Mouse (Mus musculus) liver, postnatal 0 days (tissue): ENCODE measurements around the gene Nps. TPM values are rescaled to one million over a fixed set of nuclear protein-coding genes. Genes with fewer than 3 reads are reported as not detected.

Source experiments
- ATAC-seq: fragments of 200-750 bp; cut with Nextera tagmentation; 2 replicates; pipeline ENCODE4 v1.8.0; 2017; ENCODE audit warnings: mild to moderate bottlenecking, moderate library complexity
- DNase-seq: peaks from one replicate; pipeline ENCODE4 v3.0.0-alpha.2; 2016
- H3K27ac ChIP-seq: fragments of 300-500 bp; sonication (generic); 2 replicates; pipeline ENCODE4 v1.5.1; 2014; ENCODE audit warnings: antibody characterized with exemption, moderate library complexity, mild to moderate bottlenecking, low read depth
- H3K27me3 ChIP-seq: fragments of 300-500 bp; sonication (generic); 2 replicates; pipeline ENCODE4 v1.6.1; 2014; ENCODE audit warnings: low read length, control low read depth, mixed read lengths; ENCODE audit not compliant: insufficient read depth
- H3K36me3 ChIP-seq: fragments of 300-500 bp; sonication (generic); replicated peaks from 2 replicates; pipeline ENCODE4 v1.6.1; 2014; ENCODE audit warnings: mild to moderate bottlenecking, control low read depth, low read length, moderate library complexity, mixed read lengths; ENCODE audit not compliant: insufficient read depth
- H3K4me1 ChIP-seq: fragments of 300-500 bp; sonication (generic); 2 replicates; pipeline ENCODE4 v1.6.1; 2014; ENCODE audit warnings: antibody characterized with exemption, mild to moderate bottlenecking, control low read depth; ENCODE audit not compliant: insufficient read depth
- H3K4me2 ChIP-seq: fragments of 300-500 bp; sonication (generic); 2 replicates; pipeline ENCODE4 v1.6.1; 2014; ENCODE audit warnings: low read depth, mild to moderate bottlenecking, low read length, moderate library complexity, mixed read lengths
- H3K4me3 ChIP-seq: fragments of 300-500 bp; sonication (generic); 2 replicates; pipeline ENCODE4 v1.5.1; 2014; ENCODE audit warnings: low read depth, low read length
- H3K9ac ChIP-seq: fragments of 300-500 bp; sonication (generic); replicated peaks from 2 replicates; pipeline ENCODE4 v1.6.1; 2014; ENCODE audit warnings: mild to moderate bottlenecking, moderate library complexity
- H3K9me3 ChIP-seq: fragments of 300-500 bp; sonication (generic); 2 replicates; pipeline ENCODE4 v1.6.1; 2016; ENCODE audit warnings: mild to moderate bottlenecking, control low read depth, low read length, mixed read lengths
- CTCF ChIP-seq: sonication (generic); IDR thresholded peaks from 2 replicates; pipeline ENCODE4 v1.5.1; 2016; ENCODE audit warnings: antibody characterized with exemption, low read depth
- EP300 ChIP-seq: IDR thresholded peaks from 2 replicates; pipeline ENCODE4 v1.6.1; 2016; ENCODE audit warnings: antibody characterized with exemption, low read depth, mild to moderate bottlenecking
- WGBS: fragments of 180-500 bp; shearing (Covaris S2); extraction: QIAGEN DNeasy Blood & Tissue Kit; methylation state at CpG from one replicate; pipeline ENCODE4 v1.1.7; 2014; ENCODE audit not compliant: insufficient replicate concordance; 5-methylcytosine and 5-hydroxymethylcytosine counted together
- polyA plus RNA-seq: library from polyadenylated mRNA; unstranded; fragments of >200 nt; fragmentation: Nextera tagmentation; extraction: Ambion mirVana; gene quantifications from 2 replicates; pipeline ENCODE4 v1.2.1, GENCODE M21; 2015

The Nps gene
- polyA plus RNA-seq, 1 experiment from 2014 or later = 0.08 TPM

DNA sequence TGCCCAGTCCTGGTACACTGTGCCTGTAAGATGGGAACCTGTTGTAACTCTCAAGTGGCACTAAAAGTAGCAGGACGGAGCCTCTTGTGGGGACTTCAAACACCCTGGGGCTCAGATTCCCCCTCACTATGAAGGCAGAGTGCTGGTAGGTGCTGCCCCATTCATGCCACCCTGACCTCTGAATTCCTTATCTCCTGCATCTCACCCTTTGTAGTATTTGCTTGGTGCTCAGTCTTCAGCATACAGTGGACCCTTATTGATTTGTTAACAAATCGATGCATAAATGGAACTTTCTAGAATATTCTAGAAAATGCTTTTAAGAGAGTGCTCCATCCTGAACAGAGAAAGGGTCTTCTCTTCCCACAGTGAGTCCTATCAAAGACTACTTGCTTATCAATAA lies 4.1 kb upstream of the Nps start:
- no peak overlapping the region for H3K4me3 ChIP-seq
- no peak for TF ChIP-seq CTCF
- no peak for TF ChIP-seq EP300
- no peak overlapping the region for H3K4me2 ChIP-seq
- peaks cover 3% of the 10 kb centered on the region; the same call in 1 of the 2 replicates for H3K4me1 ChIP-seq
- no peak for DNase-seq
- 61% methylated on average over 2 of the region's 2 CpGs for WGBS
- H3K9ac ChIP-seq = no peak overlapping the region; the same call in 1 of the 2 replicates
- no peaks in the 10 kb centered on the region for H3K36me3 ChIP-seq
- H3K27ac ChIP-seq = peak overlapping the region; percentile 89
- H3K9me3 ChIP-seq = no peaks in the 10 kb centered on the region
- H3K27me3 ChIP-seq = no peaks in the 10 kb centered on the region
- ATAC-seq = no peak

- H3K4me2 ChIP-seq = no peak overlapping the region
- ATAC-seq (no peak), DNase-seq (no peak)
- H3K27me3 ChIP-seq = no peaks in the 10 kb centered on the region
- H3K36me3 ChIP-seq = no peaks in the 10 kb centered on the region
- H3K27ac ChIP-seq = no peak overlapping the region
- TF ChIP-seq EP300 (no peak), CTCF (no peak)
- no peaks in the 10 kb centered on the region for H3K4me1 ChIP-seq
- no peak overlapping the region for H3K4me3 ChIP-seq
- WGBS = 79% methylated on average over 5 of the region's 5 CpGs
- no peaks in the 10 kb centered on the region for H3K9me3 ChIP-seq
- H3K9ac ChIP-seq = no peak overlapping the region
Measured at GRCm38 (mm10) chr7:135271011-135271410, 12.5 kb downstream of the Nps start.

- no peaks in the 10 kb centered on the region for H3K4me1 ChIP-seq
- ATAC-seq (no peak), DNase-seq (no peak)
- no peak overlapping the region for H3K4me3 ChIP-seq
- no peak overlapping the region for H3K27ac ChIP-seq
- H3K36me3 ChIP-seq = no peaks in the 10 kb centered on the region
- no peaks in the 10 kb centered on the region for H3K9me3 ChIP-seq
- H3K9ac ChIP-seq = no peak overlapping the region
- TF ChIP-seq EP300 (no peak), CTCF (no peak)
- H3K27me3 ChIP-seq = no peaks in the 10 kb centered on the region
- H3K4me2 ChIP-seq = no peak overlapping the region
- 88% methylated on average over 3 of the region's 3 CpGs for WGBS
Measured at GRCm38 (mm10) chr7:135283212-135283611, 24.7 kb downstream of the Nps start.

DNA sequence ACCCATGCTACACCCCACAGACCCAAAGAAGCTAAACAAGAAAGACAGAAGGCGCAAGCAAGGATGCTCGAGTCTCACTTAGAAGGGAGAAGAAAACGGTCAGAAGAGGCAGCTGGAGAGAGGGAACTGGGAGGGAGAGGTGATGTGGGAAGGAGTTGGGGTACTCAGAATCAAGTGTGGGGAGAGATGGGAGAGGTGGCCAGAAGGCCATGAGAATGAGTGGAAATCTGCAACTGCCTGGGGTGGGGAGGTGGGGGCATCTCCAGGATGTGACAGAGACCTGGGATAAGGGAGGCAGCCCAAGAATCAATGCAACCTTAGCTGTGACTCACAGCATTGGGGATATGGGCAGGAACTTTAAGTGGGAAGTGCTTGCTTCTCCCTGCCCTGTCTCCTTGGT lies 31.5 kb downstream of the Nps start:
- TF ChIP-seq CTCF = no peak
- TF ChIP-seq EP300 = no peak
- H3K9ac ChIP-seq = no peak overlapping the region
- H3K27me3 ChIP-seq = no peaks in the 10 kb centered on the region
- H3K4me3 ChIP-seq = no peak overlapping the region
- no peaks in the 10 kb centered on the region for H3K36me3 ChIP-seq
- no peak overlapping the region for H3K27ac ChIP-seq
- no peak for DNase-seq
- H3K4me2 ChIP-seq = no peak overlapping the region
- no peaks in the 10 kb centered on the region for H3K4me1 ChIP-seq
- H3K9me3 ChIP-seq = no peaks in the 10 kb centered on the region
- ATAC-seq = no peak
- WGBS = 78% methylated on average over 3 of the region's 3 CpGs

GRCm38 (mm10) chr7:135291646-135292236 lies 33.2 kb downstream of the Nps start:
- H3K4me1 ChIP-seq = no peaks in the 10 kb centered on the region
- no peak overlapping the region for H3K9ac ChIP-seq
- no peaks in the 10 kb centered on the region for H3K9me3 ChIP-seq
- H3K4me2 ChIP-seq = no peak overlapping the region
- no peak overlapping the region for H3K4me3 ChIP-seq
- H3K27me3 ChIP-seq = no peaks in the 10 kb centered on the region
- 55% methylated on average over 15 of the region's 15 CpGs for WGBS
- no peak for TF ChIP-seq CTCF
- TF ChIP-seq EP300 = no peak
- no peak overlapping the region for H3K27ac ChIP-seq
- ATAC-seq = no peak
- DNase-seq = no peak
- no peaks in the 10 kb centered on the region for H3K36me3 ChIP-seq

DNA sequence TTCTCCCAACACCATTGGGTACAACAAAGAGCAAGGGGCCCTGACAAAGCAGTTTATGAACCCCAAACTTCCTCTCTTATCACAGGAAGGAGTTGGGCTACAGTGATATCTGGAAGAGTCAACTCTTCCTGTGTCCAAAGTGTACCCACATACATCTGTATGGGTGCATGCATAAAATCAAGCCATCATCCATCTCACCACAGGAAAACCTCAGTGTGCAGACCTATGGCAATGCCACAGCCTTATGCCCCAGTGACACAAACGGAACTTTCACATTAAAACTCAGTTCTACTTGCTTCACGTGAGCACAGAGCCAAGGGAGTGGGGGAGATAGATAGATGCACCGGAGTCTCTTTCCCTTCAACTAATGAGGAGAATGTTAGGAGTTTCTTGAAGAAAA lies 36.0 kb downstream of the Nps start:
- no peak overlapping the region for H3K27ac ChIP-seq
- no peak for DNase-seq
- whole genome bisulfite sequencing = 40% methylated on average over 3 of the region's 3 CpGs
- H3K4me1 ChIP-seq = no peaks in the 10 kb centered on the region
- no peak overlapping the region for H3K4me3 ChIP-seq
- ATAC-seq = no peak
- H3K4me2 ChIP-seq = no peak overlapping the region
- no peak overlapping the region for H3K9ac ChIP-seq
- H3K9me3 ChIP-seq = no peaks in the 10 kb centered on the region
- H3K36me3 ChIP-seq = no peaks in the 10 kb centered on the region
- no peak for TF ChIP-seq CTCF
- TF ChIP-seq EP300 = no peak
- no peaks in the 10 kb centered on the region for H3K27me3 ChIP-seq

DNA sequence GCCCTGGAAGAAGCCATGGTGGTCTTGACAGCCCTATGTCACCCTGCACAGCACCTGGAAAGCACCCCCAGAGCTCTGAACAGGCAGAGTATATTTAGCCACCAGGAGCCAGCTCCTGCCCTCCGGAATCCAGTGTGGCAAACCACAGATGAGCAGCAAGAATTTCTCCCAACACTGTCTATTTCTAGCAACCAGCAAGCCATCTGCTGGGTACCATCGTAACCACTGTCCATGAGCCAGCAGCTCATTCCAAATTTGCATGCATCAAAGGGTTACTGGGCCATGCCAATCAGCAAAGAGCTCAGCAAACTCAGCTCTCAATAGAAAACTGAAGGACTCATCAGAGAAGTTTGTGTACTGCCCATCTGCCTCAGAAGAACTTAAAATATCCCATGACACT lies 46.0 kb downstream of the Nps start:
- Histone ChIP-seq H3K4me2 (no peak overlapping the region), H3K9me3 (no peaks in the 10 kb centered on the region), H3K4me1 (no peaks in the 10 kb centered on the region), H3K36me3 (no peaks in the 10 kb centered on the region), H3K27me3 (no peaks in the 10 kb centered on the region), H3K4me3 (no peak overlapping the region), H3K9ac (no peak overlapping the region), H3K27ac (no peak overlapping the region)
- ATAC-seq = no peak
- no peak for DNase-seq
- TF ChIP-seq CTCF (no peak), EP300 (no peak)
- 75% methylated on average over 2 of the region's 2 CpGs for WGBS

Other genes starting within 250 kb of the Nps start
- not detected in 2 replicates for gene Foxi2, start 151.6 kb downstream of the Nps start, polyA plus RNA-seq